Mouse (Mus musculus) regulatory T cell (primary cell): ENCODE measurements at regions not wholly inside any gene's neighbourhood (a gene's known extent, or its start where the extent isn't known, plus 50 kb on each side); places are given as distances from the start of the nearest gene placed in this dataset.

Experiments
- in situ Hi-C: fragments of 300-600 bp; cut with MboI, MseI; formaldehyde crosslinking; loops from one replicate; pipeline ENCODE4 v1.15.1; 2025; ENCODE audit warnings: high pct_unique_total_duplicates

- in situ Hi-C loops = no loop called here
Observed at GRCm38 (mm10) chr8:36304809-36305208, 539.2 kb downstream of the Gm19410 start.

GRCm38 (mm10) chr8:36306336-36306735 lies 540.7 kb downstream of the Gm19410 start:
- in situ Hi-C loops = no loop called here

GRCm38 (mm10) chr8:36307496-36307895 lies 541.9 kb downstream of the Gm19410 start:
- in situ Hi-C loops = no loop called here

- in situ Hi-C loops = no loop called here
Observed at GRCm38 (mm10) chr8:36308056-36308455, 542.5 kb downstream of the Gm19410 start.

GRCm38 (mm10) chr8:36309326-36309725 lies 543.7 kb downstream of the Gm19410 start:
- in situ Hi-C loops = no loop called here

- in situ Hi-C loops = no loop called here
Observed at GRCm38 (mm10) chr8:36309952-36310351, 544.4 kb downstream of the Gm19410 start.

GRCm38 (mm10) chr8:36311734-36312133 lies 546.1 kb downstream of the Gm19410 start:
- in situ Hi-C loops = no loop called here

GRCm38 (mm10) chr8:36312963-36313362 lies 547.4 kb downstream of the Gm19410 start:
- in situ Hi-C loops = no loop called here

GRCm38 (mm10) chr8:36318396-36318795 lies 552.8 kb downstream of the Gm19410 start:
- in situ Hi-C loops = no loop called here

GRCm38 (mm10) chr8:36318884-36319283 lies 553.3 kb downstream of the Gm19410 start:
- in situ Hi-C loops = no loop called here

- in situ Hi-C loops = no loop called here
Observed at GRCm38 (mm10) chr8:36319314-36319959, 553.8 kb downstream of the Gm19410 start.

GRCm38 (mm10) chr8:36322125-36322524 lies 556.5 kb downstream of the Gm19410 start:
- in situ Hi-C loops = no loop called here

- in situ Hi-C loops = no loop called here
Observed at GRCm38 (mm10) chr8:36322578-36322977, 557.0 kb downstream of the Gm19410 start.

- in situ Hi-C loops = no loop called here
Observed at GRCm38 (mm10) chr8:36338628-36339027, 573.0 kb downstream of the Gm19410 start.

GRCm38 (mm10) chr8:36339449-36339848 lies 573.9 kb downstream of the Gm19410 start:
- in situ Hi-C loops = no loop called here

- in situ Hi-C loops = no loop called here
Observed at GRCm38 (mm10) chr8:36340454-36340853, 574.9 kb downstream of the Gm19410 start.

GRCm38 (mm10) chr8:36341965-36342364 lies 576.4 kb downstream of the Gm19410 start:
- in situ Hi-C loops = no loop called here

GRCm38 (mm10) chr8:36342650-36343049 lies 577.1 kb downstream of the Gm19410 start:
- in situ Hi-C loops = no loop called here

GRCm38 (mm10) chr8:36346682-36347324 lies 581.2 kb downstream of the Gm19410 start:
- in situ Hi-C loops = loop anchor here (5.0 kb wide), 2 partner anchors 145 to 485 kb away; no protein-coding TSS in a partner anchor

- in situ Hi-C loops = loop anchor here (5.0 kb wide), 2 partner anchors 146 to 486 kb away; no protein-coding TSS in a partner anchor
Observed at GRCm38 (mm10) chr8:36348067-36348466, 582.5 kb downstream of the Gm19410 start.

GRCm38 (mm10) chr8:36354926-36355325 lies 589.3 kb downstream of the Gm19410 start:
- in situ Hi-C loops = no loop called here

GRCm38 (mm10) chr8:36358998-36359397 lies 593.4 kb downstream of the Gm19410 start:
- in situ Hi-C loops = no loop called here

GRCm38 (mm10) chr8:36361255-36361654 lies 595.7 kb downstream of the Gm19410 start:
- in situ Hi-C loops = loop anchor here (5.0 kb wide), 1 partner anchor 161 kb away; no protein-coding TSS in a partner anchor
